Mouse (Mus musculus): ENCODE results near the gene Olfr1441. TPM values are rescaled to one million over a fixed set of nuclear protein-coding genes. Genes with fewer than 3 reads are reported as not detected.

The Olfr1441 gene
- polyA plus RNA-seq, 1 experiment, result not detected

DNA sequence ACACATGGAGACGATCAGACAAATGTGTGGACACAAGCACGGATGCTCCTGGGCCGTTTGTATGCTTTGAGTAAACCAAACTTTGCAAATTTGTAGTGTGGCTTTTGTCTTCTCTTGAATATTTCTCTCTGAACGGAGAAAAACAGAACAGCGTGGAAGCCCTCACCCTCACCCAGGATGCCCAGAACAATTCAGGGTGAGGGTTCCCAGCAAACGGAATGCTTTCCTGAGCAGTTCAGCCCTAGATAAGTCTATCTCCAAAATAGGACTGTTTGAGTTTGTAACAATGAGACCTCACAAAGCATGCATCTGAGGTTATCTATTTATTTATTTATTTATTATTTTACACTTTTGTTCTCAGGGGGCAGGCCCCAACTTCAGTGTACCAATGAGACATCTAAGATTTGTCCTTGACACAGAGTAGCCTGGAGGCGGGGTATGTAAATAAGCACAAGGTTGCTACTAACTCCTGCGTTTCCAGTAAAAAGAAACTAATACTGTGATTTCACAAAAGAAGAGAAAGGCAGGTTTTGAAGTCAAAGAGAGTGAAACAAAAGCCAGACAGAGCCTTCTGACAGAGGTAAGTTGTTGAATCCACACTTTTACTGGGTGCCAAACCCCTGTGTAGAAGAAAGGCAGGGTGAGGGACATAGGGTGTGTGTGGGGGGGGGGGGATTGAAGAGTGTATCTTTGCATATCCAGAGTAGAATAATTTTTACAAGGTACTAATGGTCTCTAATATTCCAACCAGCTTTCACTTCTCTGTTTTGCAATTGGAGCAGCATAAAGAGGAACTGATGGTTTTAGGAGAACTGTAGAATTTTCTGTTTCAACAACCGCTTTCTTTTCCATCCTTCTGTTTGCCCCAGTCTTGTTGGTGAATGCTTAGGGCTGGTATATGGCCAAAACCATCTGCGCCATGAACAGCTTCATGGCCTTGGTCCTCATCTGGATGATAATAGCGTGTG, 43.3 kb downstream of the Olfr1441 start, which contains the start of gene Mpeg1:
Gene Mpeg1 (plus strand): TSS at position 498 of the 968 bp plus-strand sequence.
- Histone ChIP-seq H3K4me3 (no peak within 1 kb of the TSS), H3K36me3 (ENCODE audit: control insufficient read depth, insufficient read depth) (no peaks in the 10 kb centered on the region), H3K27me3 (ENCODE audit: control insufficient read depth, insufficient read depth, insufficient read length) (no peaks in the 10 kb centered on the region), H3K79me2 (ENCODE audit: control insufficient read depth, insufficient read depth) (no peaks in the 10 kb centered on the region), H3ac (ENCODE audit: control insufficient read depth, insufficient read length) (no peak within 1 kb of the TSS), H3K4me2 (ENCODE audit: low read depth) (no peak within 1 kb of the TSS)
- TF ChIP-seq TCF12 (IDR thresholded peaks at IDR 0.05; ENCODE audit: insufficient read depth, poor library complexity, severe bottlenecking), result no peak
- TF ChIP-seq MAX (IDR thresholded peaks at IDR 0.05; ENCODE audit: low read depth), result no peak
- TF ChIP-seq POLR2AphosphoS2 (IDR thresholded peaks at IDR 0.05; ENCODE audit: insufficient read length, low read depth), result no peak
- TF ChIP-seq SRF (IDR thresholded peaks at IDR 0.05; ENCODE audit: control insufficient read depth, insufficient read length, low read depth), result no peak
- no peak for TF ChIP-seq REST (IDR thresholded peaks at IDR 0.05; ENCODE audit: insufficient read depth, insufficient read length)

DNA sequence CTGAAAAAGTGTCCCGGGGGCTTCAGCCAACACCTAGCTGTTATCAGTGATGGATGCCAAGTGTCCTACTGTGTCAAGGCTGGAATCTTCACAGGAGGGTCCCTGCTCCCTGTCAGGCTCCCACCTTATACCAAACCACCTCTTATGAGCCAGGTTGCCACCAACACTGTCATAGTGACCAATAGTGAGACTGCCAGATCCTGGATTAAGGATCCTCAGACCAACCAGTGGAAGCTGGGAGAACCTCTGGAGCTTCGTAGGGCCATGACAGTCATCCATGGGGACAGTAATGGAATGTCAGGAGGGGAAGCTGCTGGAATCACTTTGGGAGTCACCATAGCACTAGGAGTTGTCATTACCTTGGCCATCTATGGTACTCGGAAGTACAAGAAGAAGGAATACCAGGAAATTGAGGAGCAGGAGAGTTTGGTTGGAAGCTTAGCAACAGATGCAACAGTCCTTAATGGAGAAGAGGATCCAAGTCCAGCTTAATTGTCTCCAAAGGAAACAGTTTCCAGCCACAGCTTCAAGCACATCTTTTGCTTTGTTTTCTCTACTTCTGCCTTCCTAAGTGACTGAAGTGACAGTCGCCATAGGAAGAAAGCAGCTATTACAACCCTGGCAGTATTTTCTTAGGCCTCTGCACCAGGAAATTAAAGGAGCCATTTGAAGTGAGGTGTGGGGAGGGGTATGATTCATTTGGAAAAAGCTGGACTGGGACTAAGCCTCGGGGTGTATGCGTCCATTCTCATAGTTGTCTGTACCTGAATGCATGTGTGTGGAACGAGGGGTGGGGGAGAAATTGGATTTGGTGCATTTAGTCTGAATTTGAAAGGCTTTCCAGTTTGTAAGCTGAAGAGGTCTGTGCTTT, 45.9 kb downstream of the Olfr1441 start:
- no peaks in the 10 kb centered on the region for H3K79me2 ChIP-seq (ENCODE audit: control insufficient read depth, insufficient read depth)
- no peak overlapping the region for H3K4me2 ChIP-seq (ENCODE audit: low read depth)
- TF ChIP-seq TCF3 (IDR thresholded peaks at IDR 0.05; ENCODE audit: insufficient read length, low read depth), result no peak
- TF ChIP-seq CEBPB (IDR thresholded peaks at IDR 0.05; ENCODE audit: insufficient read depth, poor library complexity, severe bottlenecking), result no peak
- no peak for TF ChIP-seq E2F4 (IDR thresholded peaks at IDR 0.05; ENCODE audit: insufficient read depth)
- no peak for TF ChIP-seq POLR2AphosphoS2 (IDR thresholded peaks at IDR 0.05; ENCODE audit: insufficient read length, low read depth)
- H3ac ChIP-seq (ENCODE audit: control insufficient read depth, insufficient read length), result no peak overlapping the region
- H3K36me3 ChIP-seq (ENCODE audit: control insufficient read depth, insufficient read depth), result no peaks in the 10 kb centered on the region
- no peaks in the 10 kb centered on the region for H3K27me3 ChIP-seq (ENCODE audit: control insufficient read depth, insufficient read depth, insufficient read length)
- no peak overlapping the region for H3K4me3 ChIP-seq

DNA sequence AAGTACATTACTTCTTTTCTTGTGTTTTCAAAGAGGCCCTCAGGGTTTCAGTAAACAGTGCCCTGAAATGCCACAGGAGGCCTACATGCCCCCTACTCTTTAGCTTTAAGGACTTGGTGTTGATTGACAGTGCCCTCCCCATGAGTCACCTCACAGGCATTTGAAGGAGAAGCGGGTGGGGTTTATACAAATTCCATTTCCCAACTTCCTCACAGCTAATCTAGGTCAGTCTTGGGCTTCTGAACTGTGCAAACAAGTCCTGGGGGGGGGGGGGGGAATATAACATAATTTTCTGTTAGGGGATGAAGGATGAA, 46.4 kb downstream of the Olfr1441 start:
- no peak overlapping the region for H3K4me2 ChIP-seq (ENCODE audit: low read depth)
- H3K4me3 ChIP-seq, result no peak overlapping the region
- H3K36me3 ChIP-seq (ENCODE audit: control insufficient read depth, insufficient read depth), result no peaks in the 10 kb centered on the region
- H3K27me3 ChIP-seq (ENCODE audit: control insufficient read depth, insufficient read depth, insufficient read length), result no peaks in the 10 kb centered on the region
- no peak overlapping the region for H3ac ChIP-seq (ENCODE audit: control insufficient read depth, insufficient read length)
- TF ChIP-seq USF1 (IDR thresholded peaks at IDR 0.05; ENCODE audit: low read depth) (no peak), TCF12 (IDR thresholded peaks at IDR 0.05; ENCODE audit: insufficient read depth, poor library complexity, severe bottlenecking) (no peak), POLR2AphosphoS2 (IDR thresholded peaks at IDR 0.05; ENCODE audit: insufficient read length, low read depth) (no peak), TCF3 (IDR thresholded peaks at IDR 0.05; ENCODE audit: insufficient read length, low read depth) (no peak), CEBPB (IDR thresholded peaks at IDR 0.05; ENCODE audit: insufficient read depth, poor library complexity, severe bottlenecking) (no peak), MYOD1 (IDR thresholded peaks at IDR 0.05; ENCODE audit: control insufficient read depth in 1 of 3, insufficient read length in 2 of 3, low read depth in 2 of 3) (no peak), MAX (IDR thresholded peaks at IDR 0.05; ENCODE audit: low read depth) (no peak), E2F4 (IDR thresholded peaks at IDR 0.05; ENCODE audit: insufficient read depth) (no peak)
- H3K79me2 ChIP-seq (ENCODE audit: control insufficient read depth, insufficient read depth), result no peaks in the 10 kb centered on the region

DNA sequence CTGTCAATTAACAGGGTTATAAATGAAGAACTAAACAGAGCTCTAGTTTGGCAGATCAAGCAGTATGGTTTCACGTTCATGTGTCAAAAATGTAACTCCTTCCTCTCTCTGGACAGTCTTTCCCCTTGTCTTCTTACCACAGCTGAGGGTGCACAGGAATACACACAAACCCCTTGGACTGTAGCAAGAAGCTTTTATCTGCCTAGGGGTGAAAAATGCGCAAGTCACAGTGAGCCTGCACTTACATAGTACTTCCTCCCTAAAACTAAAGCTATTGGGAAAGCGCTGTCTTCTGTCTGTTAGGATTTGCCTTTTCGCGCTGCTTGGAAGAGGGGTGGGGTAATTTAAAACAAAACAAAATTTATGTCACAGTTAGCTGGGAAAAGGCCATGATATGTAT, 46.9 kb downstream of the Olfr1441 start:
- Histone ChIP-seq H3ac (ENCODE audit: control insufficient read depth, insufficient read length) (no peak overlapping the region), H3K36me3 (ENCODE audit: control insufficient read depth, insufficient read depth) (no peaks in the 10 kb centered on the region), H3K4me2 (ENCODE audit: low read depth) (peak overlapping the region; percentile 10), H3K79me2 (ENCODE audit: control insufficient read depth, insufficient read depth) (no peaks in the 10 kb centered on the region), H3K27me3 (ENCODE audit: control insufficient read depth, insufficient read depth, insufficient read length) (no peaks in the 10 kb centered on the region), H3K4me3 (no peak overlapping the region)
- TF ChIP-seq MAX (IDR thresholded peaks at IDR 0.05; ENCODE audit: low read depth) (no peak), CEBPB (IDR thresholded peaks at IDR 0.05; ENCODE audit: insufficient read depth, poor library complexity, severe bottlenecking) (no peak), E2F4 (IDR thresholded peaks at IDR 0.05; ENCODE audit: insufficient read depth) (no peak), TCF3 (IDR thresholded peaks at IDR 0.05; ENCODE audit: insufficient read length, low read depth) (no peak), POLR2AphosphoS2 (IDR thresholded peaks at IDR 0.05; ENCODE audit: insufficient read length, low read depth) (no peak), MYOD1 (IDR thresholded peaks at IDR 0.05; ENCODE audit: control insufficient read depth in 1 of 3, insufficient read length in 2 of 3, low read depth in 2 of 3) (no peak), USF1 (IDR thresholded peaks at IDR 0.05; ENCODE audit: low read depth) (no peak), TCF12 (IDR thresholded peaks at IDR 0.05; ENCODE audit: insufficient read depth, poor library complexity, severe bottlenecking) (no peak), SRF (IDR thresholded peaks at IDR 0.05; ENCODE audit: control insufficient read depth, insufficient read length, low read depth) (no peak), MYOG (IDR thresholded peaks at IDR 0.05; ENCODE audit: control insufficient read depth in 1 of 3, insufficient read depth in 1 of 3, insufficient read length in 2 of 3, low read depth in 2 of 3) (no peak), REST (IDR thresholded peaks at IDR 0.05; ENCODE audit: insufficient read depth, insufficient read length) (no peak), POLR2A (IDR thresholded peaks at IDR 0.05; ENCODE audit: insufficient read length, low read depth) (no peak)

DNA sequence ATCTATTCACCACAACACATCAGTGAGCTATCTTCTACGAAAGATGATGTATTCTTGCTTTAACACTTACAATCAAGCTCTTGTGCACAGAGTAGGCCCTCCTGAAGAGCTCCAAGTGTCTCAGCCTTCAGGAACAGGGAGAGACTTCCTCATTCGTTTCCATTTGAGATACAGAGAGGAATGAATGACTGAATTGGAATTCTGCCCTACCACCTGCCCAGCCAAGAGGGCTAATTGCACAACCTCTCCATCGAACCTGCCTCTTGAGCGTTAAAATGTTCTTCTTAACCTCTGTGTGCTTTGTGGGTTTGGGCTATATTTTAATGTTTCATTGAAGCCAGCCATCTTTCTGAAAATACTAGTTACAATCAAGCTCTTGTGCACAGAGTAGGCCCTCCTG, 47.4 kb downstream of the Olfr1441 start:
- Histone ChIP-seq H3K79me2 (ENCODE audit: control insufficient read depth, insufficient read depth) (no peaks in the 10 kb centered on the region), H3K36me3 (ENCODE audit: control insufficient read depth, insufficient read depth) (no peaks in the 10 kb centered on the region), H3ac (ENCODE audit: control insufficient read depth, insufficient read length) (no peak overlapping the region), H3K4me3 (no peak overlapping the region), H3K4me2 (ENCODE audit: low read depth) (no peak overlapping the region), H3K27me3 (ENCODE audit: control insufficient read depth, insufficient read depth, insufficient read length) (no peaks in the 10 kb centered on the region)
- no peak for TF ChIP-seq MYOG (IDR thresholded peaks at IDR 0.05; ENCODE audit: control insufficient read depth in 1 of 3, insufficient read depth in 1 of 3, insufficient read length in 2 of 3, low read depth in 2 of 3)
- TF ChIP-seq REST (IDR thresholded peaks at IDR 0.05; ENCODE audit: insufficient read depth, insufficient read length), result no peak

All from myocyte (in vitro differentiated cells).